Mouse (Mus musculus): ENCODE data around the gene Inafm2.

- TF ChIP-seq CTCF (IDR thresholded peaks at IDR 0.05; ENCODE audit: borderline replicate concordance, insufficient read depth, low read length) (peak; percentile 25; the same call in 1 of the 2 replicates), POLR2A (IDR thresholded peaks at IDR 0.05; ENCODE audit: low read depth, low read length) (0 out of 2 replicates have a peak, but pooled peaks have one; percentile 29)
Measured at GRCm38 (mm10) chr2:118761358-118761757, 15.8 kb downstream of the Inafm2 start.

Data from embryonic fibroblast, embryonic 13.5 days (primary cell).